Mouse (Mus musculus) E14TG2a.4 (cell line): ENCODE results near the gene Ajap1.

Source experiments
- CTCF ChIP-seq: conservative IDR thresholded peaks from 2 replicates; pipeline ENCODE4 v1.5.1; 2014; ENCODE audit warnings: low read length
- NANOG ChIP-seq: IDR thresholded peaks from 2 replicates; pipeline ENCODE4 v1.6.1; 2014; ENCODE audit warnings: borderline replicate concordance, low read length, mixed read lengths
- POU5F1 ChIP-seq: IDR thresholded peaks from 2 replicates; pipeline ENCODE4 v1.6.1; 2014; ENCODE audit warnings: low read length, borderline replicate concordance

GRCm38 (mm10) chr4:153429971-153430370, 52.6 kb downstream of the Ajap1 start:
- TF ChIP-seq CTCF: no peak
- no peak for TF ChIP-seq POU5F1
- TF ChIP-seq NANOG: no peak
